Mouse (Mus musculus) forebrain, embryonic 14.5 days (tissue): ENCODE measurements around the gene Ankrd27. TPM values are rescaled to one million over a fixed set of nuclear protein-coding genes. Genes with fewer than 3 reads are reported as not detected.

Experiments
- ATAC-seq: fragments of 200-750 bp; cut with Nextera tagmentation; 2 replicates; pipeline ENCODE4 v1.8.0; 2017; ENCODE audit warnings: mild to moderate bottlenecking, moderate library complexity
- DNase-seq: peaks from one replicate; pipeline ENCODE4 v3.0.0-alpha.2; 2015; ENCODE audit warnings: low spot score
- H3K27ac ChIP-seq: fragments of 300-500 bp; sonication (generic); 2 replicates; pipeline ENCODE4 v1.5.1; 2014; ENCODE audit warnings: low read depth, mild to moderate bottlenecking, control low read depth, low read length, moderate library complexity
- H3K27me3 ChIP-seq: fragments of 300-500 bp; sonication (generic); replicated peaks from 2 replicates; pipeline ENCODE4 v1.6.1; 2014; ENCODE audit warnings: low read length, control low read depth, mixed read lengths; ENCODE audit not compliant: control insufficient read depth, insufficient read depth
- H3K36me3 ChIP-seq: fragments of 300-500 bp; sonication (generic); 2 replicates; pipeline ENCODE4 v1.6.1; 2014; ENCODE audit warnings: low read length, control low read depth; ENCODE audit not compliant: control insufficient read depth, insufficient read depth
- H3K4me1 ChIP-seq: fragments of 300-500 bp; sonication (generic); 2 replicates; pipeline ENCODE4 v1.6.1; 2014; ENCODE audit warnings: antibody characterized with exemption, low read length, control low read depth; ENCODE audit not compliant: control insufficient read depth, insufficient read depth
- H3K4me2 ChIP-seq: fragments of 300-500 bp; sonication (generic); 2 replicates; pipeline ENCODE4 v1.6.1; 2014; ENCODE audit warnings: mild to moderate bottlenecking, control low read depth, low read length
- H3K4me3 ChIP-seq: fragments of 300-500 bp; sonication (generic); 2 replicates; pipeline ENCODE4 v1.5.1; 2014; ENCODE audit warnings: low read depth, low read length, control low read depth
- H3K9ac ChIP-seq: fragments of 300-500 bp; sonication (generic); 2 replicates; pipeline ENCODE4 v1.6.1; 2014; ENCODE audit warnings: mild to moderate bottlenecking, low read length, control low read depth, moderate library complexity
- H3K9me3 ChIP-seq: fragments of 300-500 bp; sonication (generic); replicated peaks from 2 replicates; pipeline ENCODE4 v1.6.1; 2016; ENCODE audit warnings: low read length, control low read depth, mixed read lengths; ENCODE audit not compliant: control insufficient read depth
- WGBS: fragments of 180-500 bp; shearing (Covaris S2); extraction: QIAGEN DNeasy Blood & Tissue Kit; methylation state at CpG from one replicate; pipeline ENCODE4 v1.1.7; 2014; 5-methylcytosine and 5-hydroxymethylcytosine counted together
- polyA plus RNA-seq: library from polyadenylated mRNA; unstranded; fragments of >200 nt; fragmentation: Nextera tagmentation; extraction: Ambion mirVana; gene quantifications from 2 replicates; pipeline ENCODE4 v1.2.1, GENCODE M21; 2014

The Ankrd27 gene
- polyA plus RNA-seq, 1 experiment from 2014 or later: 21.8 TPM

DNA sequence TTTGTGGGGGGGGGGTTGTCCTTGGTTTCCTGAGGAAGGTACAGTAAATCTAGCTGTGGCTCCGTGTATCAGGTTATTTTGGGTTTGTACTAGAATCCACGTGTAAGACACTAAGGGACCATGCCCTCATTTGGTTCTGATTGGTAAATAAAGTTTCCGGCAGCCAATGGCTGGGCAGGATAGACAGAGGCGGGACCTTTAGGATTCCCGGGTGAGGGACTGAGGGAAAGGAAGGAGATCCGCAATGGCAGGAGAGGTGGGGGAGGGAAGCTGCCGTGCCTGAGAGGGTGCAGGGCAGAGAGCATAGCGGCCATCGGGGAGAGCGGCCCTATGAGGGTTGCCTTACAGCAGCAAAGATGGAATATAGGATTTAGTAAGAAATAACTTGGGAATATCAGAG, 101.2 kb downstream of the Ankrd27 start:
- H3K4me2 ChIP-seq: no peak overlapping the region
- WGBS: 25% methylated on average over 10 of the region's 10 CpGs
- no peak overlapping the region for H3K27ac ChIP-seq

GRCm38 (mm10) chr7:35688276-35688675, 102.2 kb downstream of the Ankrd27 start:
- Histone ChIP-seq H3K9me3 (no peaks in the 10 kb centered on the region), H3K27ac (0 out of 2 replicates have a peak overlapping the region, but pooled peaks have one; percentile 54), H3K9ac (no peak overlapping the region), H3K4me2 (no peak overlapping the region; the same call in 1 of the 2 replicates), H3K4me3 (no peak overlapping the region), H3K27me3 (no peaks in the 10 kb centered on the region), H3K4me1 (peaks cover 49% of the 10 kb centered on the region), H3K36me3 (peaks cover 24% of the 10 kb centered on the region)
- ATAC-seq: no peak; the same call in 1 of the 2 replicates
- 11% methylated on average over 9 of the region's 9 CpGs for WGBS
- DNase-seq: peak; percentile 51

More for the DNA sequence above, 101.2 kb downstream of the Ankrd27 start:
- Histone ChIP-seq H3K9me3 (no peaks in the 10 kb centered on the region), H3K27me3 (no peaks in the 10 kb centered on the region), H3K4me3 (no peak overlapping the region), H3K4me1 (peaks cover 46% of the 10 kb centered on the region), H3K9ac (peak overlapping the region; percentile 37; the same call in 1 of the 2 replicates), H3K36me3 (peaks cover 18% of the 10 kb centered on the region)
- ATAC-seq (no peak), DNase-seq (no peak)

Other genes starting within 250 kb of the Ankrd27 start
- gene Faap24, start 189.4 kb upstream of the Ankrd27 start, polyA plus RNA-seq: 21.6 and 22.7 TPM in 2 replicates
- 23.8 and 28.3 TPM in 2 replicates for gene Cep89, start 189.2 kb upstream of the Ankrd27 start, polyA plus RNA-seq
- gene Slc7a9, start 137.4 kb upstream of the Ankrd27 start, polyA plus RNA-seq: not detected in 2 replicates
- 0.50 and 0.78 TPM in 2 replicates for gene Tdrd12, start 48.5 kb upstream of the Ankrd27 start, polyA plus RNA-seq
- 110 and 113 TPM in 2 replicates for gene Nudt19, start 29.9 kb upstream of the Ankrd27 start, polyA plus RNA-seq
- 0.08 and 0.12 TPM in 2 replicates for gene Rgs9bp, start 662 bp upstream of the Ankrd27 start, polyA plus RNA-seq
- gene Pdcd5, start 61.3 kb downstream of the Ankrd27 start, polyA plus RNA-seq: 232 and 268 TPM in 2 replicates
- gene Dpy19l3, start 168.2 kb downstream of the Ankrd27 start, polyA plus RNA-seq: 58.8 and 59.7 TPM in 2 replicates
- 12.0 and 12.5 TPM in 2 replicates for gene Zfp507, start 216.8 kb downstream of the Ankrd27 start, polyA plus RNA-seq